Mouse (Mus musculus) spleen, embryonic (tissue): ENCODE data around the gene Ndufb3.
"Not testable (repeated sequence)": the region's sequence is repeated elsewhere in the genome, so short reads cannot be mapped to it uniquely, and the experiment has no call there.

Experiments used
- CTCF ChIA-PET: fragments of 350-600 bp; sonication (Branson Sonifier 250); formaldehyde crosslinking; loops from one replicate; lab custom pipeline; 2022; lab: Charles Lee

Ndufb3 gene

DNA sequence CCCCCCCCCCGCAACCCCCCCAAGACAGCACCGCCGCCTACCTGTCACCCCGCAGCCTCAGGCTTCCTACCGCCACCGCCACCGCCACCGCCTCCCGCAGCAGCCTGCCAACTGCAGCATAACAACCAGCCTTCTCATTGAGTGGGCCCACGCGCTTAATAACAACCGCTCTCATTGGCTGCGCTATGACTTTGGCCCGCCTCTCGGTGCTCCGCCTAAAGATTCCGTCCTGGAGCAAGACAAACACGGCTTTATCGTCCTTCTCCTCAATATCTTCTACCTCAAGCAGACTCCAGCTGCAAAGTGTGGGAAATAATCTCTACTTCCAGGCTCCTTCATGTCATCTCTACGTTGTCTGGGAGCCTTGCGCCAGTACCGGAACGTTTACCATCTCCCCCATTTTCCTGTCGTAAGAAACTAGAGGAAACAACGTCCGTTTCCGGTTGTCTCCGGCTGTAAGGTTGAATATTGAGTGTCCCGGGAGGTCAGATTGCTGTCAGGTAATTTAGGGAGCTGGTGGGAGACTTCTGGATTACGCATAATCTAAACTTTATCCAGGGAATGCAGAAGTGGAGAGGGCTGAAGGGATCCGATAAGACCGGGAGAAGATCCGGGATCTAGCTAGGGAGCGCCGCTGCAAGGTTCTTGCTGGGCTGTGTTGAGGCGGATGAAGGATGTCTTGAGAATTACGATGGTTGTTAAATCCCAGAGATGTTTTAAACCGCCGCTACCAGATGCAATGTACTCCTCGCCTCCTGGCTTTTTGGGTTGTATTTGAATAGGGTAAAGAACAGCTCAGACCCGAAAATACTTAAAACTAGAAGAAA is at the start of gene Ndufb3, which contains the start of gene Fam126b:
Ndufb3 (plus strand) TSS at position 214 of the 827 bp plus-strand sequence.
Fam126b (minus strand) TSS at position 153 of the 827 bp plus-strand sequence.
- CTCF ChIA-PET, result no interaction called here

DNA sequence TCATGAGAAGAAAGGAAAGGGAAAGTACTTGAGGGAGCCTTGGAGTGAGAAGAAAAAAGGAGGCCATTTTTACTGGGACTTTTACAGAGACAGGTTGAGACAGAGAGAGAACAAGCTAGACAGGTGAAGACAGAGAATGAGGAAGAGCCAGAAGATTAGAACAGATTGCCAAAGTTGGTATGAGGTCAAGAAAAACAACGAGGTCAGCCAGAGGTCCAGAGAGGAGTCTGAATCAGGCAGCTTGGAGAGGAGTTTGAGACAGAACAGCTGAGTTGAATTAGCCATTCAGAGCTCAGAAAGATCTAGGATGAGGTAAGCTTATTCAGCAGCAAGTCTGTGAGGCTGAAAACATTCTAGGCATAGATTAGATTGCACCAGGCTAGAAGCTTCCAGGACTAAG is 44.8 kb upstream of the Ndufb3 start:
- CTCF ChIA-PET, result no interaction called here

DNA sequence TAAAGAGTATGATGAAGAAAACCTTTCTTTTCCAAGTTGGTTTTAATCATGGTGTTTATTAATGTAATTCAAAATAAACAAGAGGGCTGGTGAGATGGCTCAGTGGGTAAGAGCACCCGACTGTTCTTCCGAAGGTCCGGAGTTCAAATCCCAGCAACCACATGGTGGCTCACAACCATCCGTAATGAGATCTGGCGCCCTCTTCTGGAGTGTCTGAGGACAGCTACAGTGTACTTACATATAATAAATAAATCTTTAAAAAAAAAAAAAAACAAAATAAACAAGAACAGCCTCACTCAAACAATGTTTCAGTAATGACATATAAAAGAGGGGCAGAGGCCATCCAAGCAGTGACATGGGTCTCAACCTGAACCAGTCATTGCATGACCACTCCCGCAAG is 25.8 kb upstream of the Ndufb3 start:
- CTCF ChIA-PET, result not testable (repeated sequence)

DNA sequence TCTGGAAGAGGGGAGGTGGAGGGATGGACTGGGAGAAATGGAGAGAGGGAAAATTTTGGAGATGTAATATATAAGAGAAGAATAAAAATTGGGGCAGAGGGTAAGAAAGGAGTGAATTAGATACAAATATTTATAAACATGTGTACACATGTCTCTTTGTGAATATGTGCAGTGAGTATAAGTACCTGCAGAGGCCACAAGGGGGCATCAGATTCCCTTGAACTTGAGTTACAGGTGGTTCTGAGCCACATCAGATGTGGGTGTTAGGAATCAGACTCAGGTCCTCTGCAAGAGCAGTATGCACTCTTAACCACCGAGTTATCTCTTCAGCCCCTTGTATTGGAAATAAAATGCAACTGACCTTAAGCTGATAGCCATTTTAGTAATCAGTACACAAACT is 23.7 kb upstream of the Ndufb3 start:
- CTCF ChIA-PET, result interaction anchor here (0.6 kb wide), 1 partner anchor 62 kb away, joined by 4 read pairs; no protein-coding TSS in a partner anchor

DNA sequence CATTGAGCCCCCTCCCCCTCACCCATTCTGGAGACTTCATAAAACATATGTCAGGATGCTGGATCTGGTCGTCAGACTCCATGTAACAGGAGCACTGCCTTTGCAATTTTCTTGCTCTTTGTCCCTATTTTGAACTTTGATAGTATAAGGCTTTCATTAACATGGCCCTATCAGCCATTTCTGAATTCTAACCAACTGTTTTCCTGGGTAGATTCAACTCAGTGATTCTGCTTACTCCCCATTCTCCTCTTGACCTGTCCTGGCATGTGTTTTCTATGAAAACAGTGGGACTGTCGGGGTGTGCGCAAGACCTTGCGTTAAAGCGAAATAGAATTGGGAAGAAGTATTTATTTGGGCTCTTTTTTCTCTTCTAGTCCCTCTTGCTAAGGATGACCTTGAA is 21.2 kb upstream of the Ndufb3 start:
- CTCF ChIA-PET, result no interaction called here

DNA sequence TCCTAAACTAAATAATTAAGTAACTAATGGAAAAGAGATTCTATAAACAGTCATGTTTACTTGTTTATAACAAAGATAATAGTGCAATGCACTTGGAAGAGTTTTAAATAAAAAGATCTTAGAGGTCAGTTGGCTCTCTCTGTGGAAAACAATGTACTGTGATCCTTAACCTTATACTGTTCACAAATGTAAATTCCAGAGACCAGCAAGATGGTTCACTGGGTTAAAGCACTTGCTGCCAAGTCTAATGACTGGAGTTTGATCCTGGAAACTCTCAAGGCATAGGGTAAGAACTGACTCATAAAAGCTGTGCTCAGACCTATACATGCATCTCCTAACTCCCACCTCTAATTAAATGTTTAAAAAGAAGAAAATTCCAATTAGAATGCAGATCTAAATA is 19.6 kb upstream of the Ndufb3 start:
- CTCF ChIA-PET, result no interaction called here

DNA sequence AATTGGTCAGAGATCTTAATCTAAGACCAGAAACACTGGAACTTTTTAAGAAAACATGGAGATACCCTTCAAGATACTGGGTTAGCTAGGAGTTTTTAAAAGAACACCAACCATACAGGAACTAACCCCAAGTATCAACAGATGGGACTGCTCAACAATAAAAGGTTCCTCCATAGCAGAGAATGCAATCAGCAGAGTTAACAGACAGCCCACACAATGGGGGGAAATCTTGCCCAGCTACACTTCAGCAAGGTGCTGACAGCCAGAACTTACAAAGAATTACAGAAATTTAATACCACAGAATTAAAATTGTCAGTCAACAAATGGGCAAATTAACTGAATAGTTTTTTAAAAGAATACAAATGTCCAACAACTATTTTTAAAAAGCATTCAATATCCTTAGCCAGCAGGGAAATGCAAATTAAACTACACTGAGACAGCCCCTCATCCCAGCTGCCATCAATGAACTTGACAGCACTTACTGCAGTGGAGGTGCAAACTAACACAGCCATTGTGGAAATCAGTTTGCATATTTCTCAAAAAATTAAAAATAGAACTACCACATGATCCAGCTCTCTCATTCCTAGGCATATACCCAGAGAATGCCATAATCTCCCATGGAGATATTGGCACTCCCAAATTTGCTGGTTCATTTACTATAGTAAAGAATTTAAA is 17.6 kb upstream of the Ndufb3 start:
- CTCF ChIA-PET, result no interaction called here

DNA sequence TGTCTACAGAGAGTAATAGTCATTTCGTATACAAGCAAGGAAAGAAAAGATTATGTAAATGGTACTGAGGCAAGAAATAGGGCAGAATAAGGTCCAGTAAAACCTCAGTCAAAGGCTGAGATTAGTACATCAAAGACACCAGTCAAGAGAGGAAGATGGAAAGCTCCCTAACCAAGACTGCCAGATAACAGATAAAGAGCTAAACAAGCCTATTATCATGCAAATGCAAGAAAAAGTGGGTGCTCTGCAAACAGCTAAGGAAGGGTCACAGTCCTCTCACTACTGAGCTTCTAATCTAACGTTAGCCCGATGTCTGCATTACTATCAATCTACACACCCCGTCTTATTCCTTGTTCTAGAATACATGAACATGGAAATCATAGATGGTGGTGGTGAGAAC is 15.7 kb upstream of the Ndufb3 start:
- CTCF ChIA-PET, result no interaction called here

DNA sequence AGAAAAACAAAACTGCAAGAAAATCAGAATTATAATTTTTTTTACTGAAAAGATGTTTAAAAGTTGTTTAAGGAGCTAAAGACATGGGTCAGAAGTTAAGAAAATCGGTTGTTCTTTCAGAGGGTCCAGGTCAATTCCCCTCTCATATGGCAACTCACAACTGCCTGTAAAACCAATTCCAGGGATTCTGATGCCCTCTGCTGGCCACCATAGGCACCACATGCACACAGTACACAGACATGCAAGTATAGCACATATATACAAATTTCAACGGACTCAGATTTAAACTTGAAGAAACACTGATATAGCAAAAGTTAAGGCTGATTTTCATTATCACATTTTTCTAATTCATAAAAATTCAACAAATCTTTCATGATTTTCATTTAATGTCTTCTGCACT is 7.0 kb upstream of the Ndufb3 start:
- CTCF ChIA-PET, result interaction anchor here (0.7 kb wide), 1 partner anchor 1662 kb away, joined by 8 read pairs; no protein-coding TSS in a partner anchor

DNA sequence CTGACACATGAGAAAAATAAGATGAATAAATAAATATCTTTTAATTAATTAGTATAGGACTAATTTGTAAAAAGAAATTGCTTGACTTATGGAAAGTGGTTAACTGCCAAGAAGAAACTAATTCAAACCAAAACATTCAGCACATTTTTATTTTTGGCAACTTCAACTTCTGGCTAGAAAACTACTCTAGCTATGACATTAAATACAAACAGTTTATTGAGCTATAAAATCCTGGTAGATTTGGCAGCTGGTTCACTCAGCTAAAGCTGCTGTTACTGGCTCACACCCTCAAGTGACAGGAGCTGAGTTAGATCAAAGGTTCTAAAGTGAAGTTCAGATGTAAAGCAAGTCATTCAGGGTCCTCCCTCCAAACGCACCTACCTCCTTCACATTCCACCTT is 3.6 kb upstream of the Ndufb3 start:
- CTCF ChIA-PET, result interaction anchor here (0.7 kb wide), 1 partner anchor 354 kb away, joined by 12 read pairs; no protein-coding TSS in a partner anchor

DNA sequence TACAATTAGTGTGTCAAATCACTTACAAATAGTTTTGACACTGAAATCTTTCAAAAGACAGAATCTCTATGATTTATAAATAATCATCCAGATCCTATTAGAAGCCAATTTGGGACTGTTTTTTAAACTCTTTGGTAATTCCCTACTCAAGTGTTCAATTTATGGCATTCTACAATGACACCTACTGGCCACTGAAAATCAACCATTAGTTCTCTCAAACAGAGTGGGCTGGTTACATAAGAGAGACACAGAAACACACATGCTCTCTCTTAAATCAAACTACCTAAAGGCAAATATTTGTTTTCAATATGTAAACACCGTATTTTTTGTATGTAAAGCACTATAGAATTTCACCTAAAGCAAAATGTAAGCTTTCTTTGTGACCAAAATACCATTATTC is 1.9 kb upstream of the Ndufb3 start:
- CTCF ChIA-PET, result interaction anchor here (0.7 kb wide), 2 partner anchors 131 to 735 kb away, joined by 3 to 6 read pairs; no protein-coding TSS in a partner anchor

DNA sequence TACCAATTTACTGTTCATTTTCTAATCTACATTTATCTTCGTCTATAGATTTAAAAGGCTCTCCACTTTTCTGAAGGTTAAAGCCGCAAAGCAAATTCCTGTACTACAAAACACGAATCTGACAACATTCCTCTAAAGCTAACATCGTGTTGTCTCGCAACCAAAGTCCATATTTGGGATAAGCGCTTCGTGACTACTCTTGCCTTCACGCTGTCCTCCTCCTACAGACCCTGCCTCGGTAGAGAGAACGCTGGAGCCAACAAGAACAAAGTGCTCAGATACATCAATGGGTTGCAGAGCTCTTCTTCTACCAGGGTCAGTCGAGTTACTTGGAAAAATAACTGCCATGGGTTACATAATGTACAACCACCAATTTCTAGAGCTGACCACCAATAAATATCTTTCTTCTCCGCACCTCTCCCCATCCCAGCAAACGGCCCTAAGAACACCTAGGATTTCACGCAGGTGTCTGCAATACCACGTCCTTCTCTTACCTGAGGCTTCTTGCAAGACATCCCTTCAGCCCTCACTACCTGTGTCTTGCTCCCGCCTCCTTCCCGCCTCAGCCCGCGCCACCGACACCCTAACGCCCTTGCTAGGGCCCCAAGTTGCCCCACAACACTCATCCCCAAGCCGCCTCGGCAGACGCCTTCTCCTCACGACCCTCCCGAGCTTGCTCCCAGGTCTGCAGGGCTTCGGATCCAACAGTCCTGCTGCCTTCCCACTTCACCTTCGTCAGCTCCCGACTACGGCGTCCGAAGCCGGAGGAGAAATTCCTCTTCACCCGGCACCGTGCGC is 612 bp upstream of the Ndufb3 start:
- CTCF ChIA-PET, result no interaction called here

DNA sequence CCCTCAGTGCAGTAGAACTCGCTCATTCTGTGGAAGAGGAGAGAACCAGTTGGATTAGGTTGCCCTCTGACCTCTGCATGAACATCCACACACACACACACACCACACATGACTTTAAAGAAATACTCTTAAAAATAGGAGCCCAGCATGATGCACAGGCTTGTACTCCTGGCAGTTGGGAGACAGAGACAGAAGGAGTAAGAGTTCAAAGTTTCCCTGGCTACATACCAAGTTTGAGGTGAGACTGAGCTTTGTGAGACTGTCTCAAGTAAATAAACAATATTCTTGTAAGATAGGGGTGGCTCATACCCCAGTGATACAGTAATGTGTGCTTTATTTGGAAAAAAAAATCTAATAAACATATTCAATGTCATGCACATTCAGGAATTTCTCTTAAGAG is 1.3 kb downstream of the Ndufb3 start:
- CTCF ChIA-PET, result no interaction called here

DNA sequence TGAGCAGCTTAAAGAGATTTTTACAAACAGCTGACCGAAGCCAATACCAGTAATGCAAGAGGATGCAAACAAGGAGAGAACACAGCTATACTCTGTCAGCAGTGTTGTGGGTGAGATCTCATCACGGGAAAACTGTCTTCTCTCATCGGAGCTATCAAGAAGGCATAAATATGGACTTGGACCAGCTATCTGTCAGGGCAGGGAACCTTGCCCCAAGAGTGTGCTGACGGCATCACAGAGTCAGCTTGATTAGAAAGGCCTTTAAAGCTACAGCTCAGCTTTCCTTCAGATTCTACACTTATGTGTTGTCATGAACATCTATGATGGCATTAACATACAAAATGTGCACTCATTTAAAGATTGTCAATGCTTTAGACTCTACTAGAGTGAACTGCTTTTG is 16.5 kb downstream of the Ndufb3 start:
- CTCF ChIA-PET, result interaction anchor here (0.5 kb wide), 1 partner anchor 109 kb away, joined by 4 read pairs; no protein-coding TSS in a partner anchor

DNA sequence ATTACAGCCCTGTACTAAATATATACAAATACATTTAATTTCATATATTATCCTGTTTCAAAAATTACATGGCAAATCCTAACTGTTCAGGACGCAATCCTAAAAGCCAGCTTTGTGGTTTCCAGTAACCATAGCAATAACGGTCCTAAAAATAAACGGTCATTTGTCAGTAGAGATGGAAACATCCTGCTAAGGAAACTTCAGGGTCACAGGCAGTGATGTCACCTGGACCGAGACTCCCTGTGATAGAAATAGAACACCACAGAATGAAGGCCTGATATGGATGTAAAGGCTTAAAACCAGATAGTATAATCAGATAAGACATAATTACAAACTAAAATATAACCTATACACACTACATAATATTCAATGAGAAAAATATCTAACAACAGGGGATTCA is 17.6 kb downstream of the Ndufb3 start:
- CTCF ChIA-PET, result no interaction called here

DNA sequence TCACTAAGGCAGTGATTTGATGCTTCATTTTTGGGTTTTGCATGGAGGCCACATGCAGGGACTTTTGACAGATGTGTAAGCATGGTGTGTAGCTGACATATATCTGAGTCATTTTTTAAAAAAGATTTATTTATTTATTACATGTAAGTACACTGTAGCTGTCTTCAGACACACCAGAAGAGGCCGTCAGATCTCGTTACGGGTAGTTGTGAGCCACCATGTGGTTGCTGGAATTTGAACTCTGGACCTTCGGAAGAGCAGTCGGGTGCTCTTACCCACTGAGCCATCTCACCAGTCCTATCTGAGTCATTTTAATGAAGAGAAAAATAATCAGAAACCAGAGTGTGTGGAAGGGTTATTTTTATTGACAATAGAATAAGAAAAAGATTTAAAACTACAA is 23.4 kb downstream of the Ndufb3 start:
- CTCF ChIA-PET, result not testable (repeated sequence)

DNA sequence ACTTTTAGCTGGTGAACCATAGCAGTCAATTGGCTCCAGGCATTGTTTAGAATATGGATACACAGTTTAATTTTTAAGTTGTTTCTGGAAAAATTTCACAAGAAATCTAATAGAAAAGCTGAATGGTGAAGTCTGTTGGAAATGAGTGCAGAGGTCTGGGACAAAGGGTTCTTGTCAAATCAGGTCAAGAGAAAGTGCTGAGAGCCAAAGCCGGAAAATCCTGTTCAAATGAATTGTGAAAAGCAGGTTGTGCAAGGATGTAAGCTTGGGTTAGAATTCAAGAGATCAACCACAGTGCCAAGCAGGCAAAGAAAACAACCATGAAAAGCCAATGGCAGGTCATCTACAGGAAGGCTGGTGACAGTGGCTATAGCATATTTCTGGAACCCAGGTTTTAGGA is 24.0 kb downstream of the Ndufb3 start:
- CTCF ChIA-PET, result no interaction called here

DNA sequence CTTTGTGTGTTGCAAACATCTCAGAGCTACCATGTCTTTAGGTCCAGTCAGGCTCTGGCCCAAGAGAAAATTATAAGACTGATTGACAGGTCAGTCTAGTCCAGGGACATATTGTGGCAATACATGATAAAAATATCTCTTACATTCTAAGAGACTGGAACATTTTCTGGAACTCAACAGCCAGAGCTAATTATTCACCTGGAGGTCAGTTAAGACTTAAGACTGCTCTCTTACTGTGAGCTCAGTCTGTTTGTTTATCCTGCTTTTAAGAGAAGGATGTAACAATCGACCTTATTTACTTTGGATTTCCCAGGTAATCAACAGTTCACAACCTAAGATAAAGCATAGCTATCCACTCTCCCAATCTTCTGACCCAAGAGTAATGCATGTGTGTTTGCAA is 24.4 kb downstream of the Ndufb3 start:
- CTCF ChIA-PET, result no interaction called here

DNA sequence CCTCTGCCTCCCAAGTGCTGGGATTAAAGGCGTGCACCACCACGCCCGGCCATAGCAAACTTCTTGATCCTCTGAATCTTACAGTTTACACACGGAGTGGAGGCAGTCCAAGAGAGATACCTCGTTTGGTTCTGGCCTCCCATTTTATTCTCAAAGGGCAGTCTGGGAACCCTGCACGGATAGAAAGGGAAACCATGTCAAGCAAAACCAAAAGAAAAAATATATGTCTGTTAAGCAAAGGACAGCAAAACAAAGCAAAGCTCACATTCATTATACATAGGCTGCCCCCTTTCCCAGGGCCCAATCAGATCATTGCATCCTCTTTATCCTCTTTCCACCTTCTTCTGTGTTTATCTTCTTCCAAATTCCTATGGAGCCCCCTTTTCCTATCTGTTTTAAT is 27.6 kb downstream of the Ndufb3 start:
- CTCF ChIA-PET, result no interaction called here

DNA sequence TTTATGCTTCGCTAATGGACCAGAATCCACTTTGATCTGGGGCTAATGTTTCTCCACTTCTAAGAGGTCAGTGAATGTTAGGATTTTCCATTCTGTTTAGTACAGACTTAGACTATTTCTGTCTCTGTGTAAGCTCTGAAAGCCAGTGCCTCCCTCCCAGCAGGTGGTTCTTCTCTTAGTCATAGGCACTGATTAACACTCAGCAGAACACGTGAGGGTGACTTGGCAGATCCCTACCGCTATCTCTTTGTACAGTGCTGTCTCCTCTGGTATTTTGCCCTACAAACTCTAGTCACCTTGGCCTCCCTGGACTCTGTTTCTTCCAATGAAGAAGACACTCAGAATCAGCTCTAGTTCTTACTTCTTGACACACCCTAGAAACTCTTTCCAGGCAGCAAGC is 28.2 kb downstream of the Ndufb3 start:
- CTCF ChIA-PET, result no interaction called here

DNA sequence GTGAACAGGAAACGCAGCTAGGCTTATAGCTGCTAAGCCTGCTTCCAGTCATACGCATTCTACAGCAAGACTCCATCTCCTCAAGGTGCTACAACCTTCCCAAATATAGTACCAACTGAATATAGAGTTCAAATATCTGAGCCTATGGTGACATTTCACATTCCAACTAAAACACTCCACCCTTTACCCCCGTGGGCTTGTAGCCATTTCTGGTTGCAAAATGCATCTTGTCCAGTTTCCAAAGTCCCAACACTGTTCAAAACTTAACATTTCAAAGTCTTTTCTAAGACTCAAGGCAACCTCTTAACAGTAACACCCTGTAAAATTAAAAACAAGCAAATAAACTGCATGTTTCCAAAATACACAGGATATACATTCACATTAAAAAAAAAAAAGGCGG is 29.0 kb downstream of the Ndufb3 start:
- CTCF ChIA-PET, result no interaction called here

DNA sequence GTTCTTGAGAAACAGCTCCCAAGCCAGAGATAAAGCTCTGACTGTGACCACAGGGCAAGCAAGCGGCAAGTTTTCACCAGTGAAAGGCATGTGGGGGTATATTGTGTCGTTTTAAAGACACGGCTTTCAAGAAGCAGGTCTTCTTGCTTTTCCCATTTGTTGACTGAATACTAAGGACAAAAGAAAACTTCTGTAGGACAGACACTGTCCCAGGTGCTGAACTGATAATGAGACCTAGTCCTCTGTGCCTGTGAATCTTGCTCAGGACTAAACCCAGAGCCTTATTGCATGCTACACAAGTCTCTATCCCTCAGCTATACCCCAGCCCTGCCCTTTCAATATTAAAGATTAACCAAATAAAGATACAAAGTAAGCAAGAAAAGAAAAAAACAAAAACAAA is 30.0 kb downstream of the Ndufb3 start:
- CTCF ChIA-PET, result interaction anchor here (0.6 kb wide), 1 partner anchor 1142 kb away, joined by 7 read pairs; no protein-coding TSS in a partner anchor
